Mouse (Mus musculus): ENCODE measurements around the gene Csrnp3.

Csrnp3 gene

DNA sequence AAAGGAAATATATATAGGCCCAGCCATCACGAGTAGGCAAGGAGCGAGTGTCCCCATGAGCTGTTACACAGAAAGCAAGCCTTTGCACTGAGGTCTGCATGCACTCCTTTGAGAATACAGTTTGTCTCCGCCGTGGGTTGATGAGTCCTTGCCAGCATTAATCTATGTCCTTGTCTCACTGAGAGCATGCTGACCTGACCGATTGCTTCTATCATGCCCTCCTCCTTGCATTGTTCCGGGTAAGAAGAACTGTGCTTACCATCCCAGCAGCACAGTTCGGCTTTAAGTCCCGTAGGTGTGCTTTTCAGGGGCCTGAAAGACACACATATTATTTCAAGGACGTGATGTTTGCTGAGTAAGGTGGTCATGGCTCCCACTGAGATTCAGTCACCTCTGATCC lies 173.1 kb downstream of the Csrnp3 start:
- DNase-seq (ENCODE audit: low read depth, low spot score), result no peak

GRCm38 (mm10) chr2:66019235-66019634 lies 173.7 kb downstream of the Csrnp3 start:
- no peak for DNase-seq (ENCODE audit: low read depth, low spot score)

GRCm38 (mm10) chr2:66023419-66023818 lies 177.9 kb downstream of the Csrnp3 start:
- DNase-seq (ENCODE audit: low read depth, low spot score), result no peak

- no peak for DNase-seq (ENCODE audit: low read depth, low spot score)
Observed at GRCm38 (mm10) chr2:66024837-66025236, 179.3 kb downstream of the Csrnp3 start.

DNA sequence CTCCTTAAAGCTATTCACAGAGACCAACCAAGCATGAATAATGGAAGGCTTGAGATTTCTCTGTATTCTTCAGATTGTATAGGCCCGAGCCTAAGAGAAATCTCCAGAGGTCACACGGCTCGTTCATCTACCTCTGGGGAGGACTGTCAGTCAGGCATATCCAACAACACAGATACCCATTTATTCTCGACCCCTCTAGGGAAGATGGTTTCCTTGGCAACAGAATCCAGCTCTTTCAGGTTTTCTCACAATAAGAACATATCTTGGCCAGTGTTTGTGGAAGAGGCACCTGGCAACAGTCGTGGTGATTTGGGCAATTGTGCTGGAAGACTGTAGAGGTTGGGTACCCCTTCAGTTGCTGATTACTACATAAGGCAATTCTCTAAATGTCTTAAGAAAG lies 183.2 kb downstream of the Csrnp3 start:
- no peak for DNase-seq (ENCODE audit: low read depth, low spot score)

DNA sequence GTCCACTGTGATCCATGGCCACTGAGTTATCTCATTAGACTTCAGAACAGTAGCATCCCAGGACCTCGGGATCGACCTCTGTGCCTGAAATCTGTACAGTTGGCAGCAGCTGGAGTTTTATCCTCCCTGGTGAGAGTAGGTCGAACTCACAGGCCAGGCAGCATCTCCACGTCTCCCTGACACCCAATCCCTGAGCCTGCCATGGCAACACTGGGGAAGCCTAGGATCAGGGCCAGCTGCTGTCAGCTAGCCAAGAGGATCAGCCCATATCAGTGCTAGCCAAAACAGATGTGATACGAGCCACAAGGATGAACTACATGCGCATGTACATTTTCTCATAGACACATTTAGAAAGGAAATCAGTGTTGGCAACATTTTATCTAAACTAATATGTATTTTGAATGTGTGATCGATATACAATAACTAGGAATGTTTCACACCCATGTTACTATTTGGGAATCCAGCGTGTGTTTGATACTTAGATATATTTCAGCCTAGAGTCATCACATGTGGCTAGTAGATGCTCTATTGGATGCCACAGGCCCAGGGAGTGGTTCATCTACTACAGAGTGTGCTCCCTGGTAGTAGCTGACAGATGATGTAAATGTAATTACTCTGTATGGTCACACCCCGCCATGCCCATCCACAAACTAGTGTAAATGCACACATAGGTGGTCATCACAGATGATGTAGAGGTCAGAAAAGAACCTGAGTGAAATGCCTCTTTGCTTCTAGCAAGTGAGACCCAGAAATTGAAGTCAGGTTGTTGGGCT lies 189.5 kb downstream of the Csrnp3 start:
- no peak for DNase-seq (ENCODE audit: low read depth, low spot score)

GRCm38 (mm10) chr2:66040611-66041010 lies 195.0 kb downstream of the Csrnp3 start:
- DNase-seq (ENCODE audit: low read depth, low spot score), result no peak

GRCm38 (mm10) chr2:66041203-66041916 lies 195.8 kb downstream of the Csrnp3 start:
- peak; percentile 26 for DNase-seq (ENCODE audit: low read depth, low spot score)

DNA sequence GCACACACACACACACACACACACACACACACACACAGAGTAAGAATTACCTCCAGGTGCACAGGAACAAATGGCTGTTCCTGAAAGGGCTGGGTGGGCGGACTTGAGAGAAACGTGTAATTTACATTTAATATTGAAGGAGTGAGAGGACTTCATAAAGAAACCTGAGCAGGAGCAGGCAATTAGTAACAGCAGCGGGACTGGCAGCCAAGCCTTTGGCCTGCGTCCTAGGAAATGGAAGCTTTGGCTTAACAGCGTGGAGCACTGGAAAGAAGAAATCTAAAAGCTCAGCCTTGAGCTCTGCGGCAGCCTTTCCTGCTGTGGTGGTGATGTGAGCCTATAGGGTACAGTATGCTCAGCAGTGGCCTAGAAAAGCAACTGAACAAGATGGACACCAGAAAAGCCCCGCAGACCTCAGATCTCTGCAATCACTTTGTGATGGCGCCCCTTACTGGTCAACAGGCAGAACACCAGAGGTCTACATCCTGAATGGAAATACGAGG lies 196.4 kb downstream of the Csrnp3 start:
- peak; percentile 79 for DNase-seq (ENCODE audit: low read depth, low spot score)

GRCm38 (mm10) chr2:66043441-66044404 lies 198.2 kb downstream of the Csrnp3 start:
- peak; percentile 23 for DNase-seq (ENCODE audit: low read depth, low spot score)

GRCm38 (mm10) chr2:66044405-66045089 lies 199.0 kb downstream of the Csrnp3 start:
- no peak for DNase-seq (ENCODE audit: low read depth, low spot score)

- DNase-seq (ENCODE audit: low read depth, low spot score), result no peak
Observed at GRCm38 (mm10) chr2:66063291-66063690, 217.7 kb downstream of the Csrnp3 start.

DNA sequence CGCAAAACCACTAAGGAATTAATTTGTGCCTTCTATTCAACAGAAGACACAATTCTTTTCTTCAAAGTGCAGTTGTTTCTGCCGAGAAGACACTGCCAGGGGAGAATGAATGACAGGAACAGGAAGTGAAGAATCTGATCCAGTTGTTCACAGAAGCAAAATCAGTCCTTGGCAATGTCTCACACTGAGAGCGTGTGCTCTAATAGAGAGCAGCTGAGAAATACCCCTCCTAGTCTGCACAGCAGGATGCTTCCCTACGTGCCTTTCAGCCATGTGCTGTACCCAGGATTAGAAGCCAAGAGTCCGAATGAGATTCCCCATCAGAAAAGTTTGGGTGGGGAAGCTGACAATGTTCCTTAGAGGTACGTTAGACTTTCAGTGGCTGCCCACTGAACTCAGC lies 223.9 kb downstream of the Csrnp3 start:
- no peak for DNase-seq (ENCODE audit: low read depth, low spot score)

DNA sequence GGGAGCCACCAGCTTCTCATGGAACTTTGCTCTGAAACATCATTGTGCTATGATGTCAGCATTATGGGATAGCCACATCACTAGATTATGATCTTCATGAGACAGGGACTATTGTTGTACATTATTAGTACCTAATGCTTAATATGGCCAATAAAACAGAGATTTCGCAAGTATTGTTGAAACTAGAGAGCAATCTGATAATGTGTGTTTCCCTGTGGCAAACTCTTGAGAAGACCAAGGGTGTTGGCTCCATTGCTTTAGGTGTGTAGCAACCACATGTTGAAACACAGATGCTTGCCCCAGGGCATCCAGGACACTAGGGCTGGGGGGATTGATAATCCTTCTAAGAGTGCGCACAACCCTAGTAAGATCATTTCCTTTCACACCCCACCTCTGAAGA lies 235.2 kb downstream of the Csrnp3 start:
- no peak for DNase-seq (ENCODE audit: low read depth, low spot score)
